Mouse (Mus musculus) T-cell, adult 2 months (primary cell): ENCODE results near the gene Msh4.
A peak's percentile ranks its signal among the peaks of the same experiment; 100 is the strongest.

Experiments used
- DNase-seq: peaks from one replicate; pipeline ENCODE4 v3.0.0; 2022; ENCODE audit warnings: low spot score

Msh4 gene

GRCm38 (mm10) chr3:153906136-153906871 lies at the start of gene Msh4:
Gene Msh4, minus strand, starts transcription at chr3:153906138.
- no peak for DNase-seq

- DNase-seq = no peak
These were observed 42.2 kb upstream of the Msh4 start for GRCm38 (mm10) chr3:153948176-153948575.

GRCm38 (mm10) chr3:153947271-153947670 lies 41.3 kb upstream of the Msh4 start:
- DNase-seq = no peak

- DNase-seq = peak; percentile 95
These were observed 38.5 kb upstream of the Msh4 start, which contains the start of gene Acadm for GRCm38 (mm10) chr3:153944335-153944990. Gene Acadm, minus strand, starts transcription at chr3:153944632.

GRCm38 (mm10) chr3:153943901-153944334 lies 38.0 kb upstream of the Msh4 start:
- DNase-seq = peak; percentile 43

- no peak for DNase-seq
These were observed 37.2 kb upstream of the Msh4 start for GRCm38 (mm10) chr3:153943003-153943640.

- DNase-seq = no peak
These were observed 35.7 kb upstream of the Msh4 start for GRCm38 (mm10) chr3:153941613-153942012.

- no peak for DNase-seq
These were observed 34.5 kb upstream of the Msh4 start for GRCm38 (mm10) chr3:153940486-153940885.

GRCm38 (mm10) chr3:153940021-153940420 lies 34.1 kb upstream of the Msh4 start:
- DNase-seq = no peak

- DNase-seq = no peak
These were observed 31.3 kb upstream of the Msh4 start for GRCm38 (mm10) chr3:153937116-153937810.

GRCm38 (mm10) chr3:153935878-153936277 lies 29.9 kb upstream of the Msh4 start:
- no peak for DNase-seq

GRCm38 (mm10) chr3:153932461-153932860 lies 26.5 kb upstream of the Msh4 start:
- DNase-seq = no peak

GRCm38 (mm10) chr3:153929526-153929925 lies 23.6 kb upstream of the Msh4 start:
- peak; percentile 11 for DNase-seq

- DNase-seq = no peak
These were observed 20.4 kb upstream of the Msh4 start for GRCm38 (mm10) chr3:153926333-153926732.

GRCm38 (mm10) chr3:153921147-153921910 lies 15.4 kb upstream of the Msh4 start:
- peak; percentile 44 for DNase-seq

GRCm38 (mm10) chr3:153917200-153917599 lies 11.3 kb upstream of the Msh4 start:
- DNase-seq = no peak

- no peak for DNase-seq
These were observed 7.7 kb upstream of the Msh4 start for GRCm38 (mm10) chr3:153913510-153914243.

- peak; percentile 93 for DNase-seq
These were observed 6.9 kb upstream of the Msh4 start, which contains the start of gene Rabggtb for GRCm38 (mm10) chr3:153912546-153913509. Gene Rabggtb, minus strand, starts transcription at chr3:153913009.

GRCm38 (mm10) chr3:153911882-153912440 lies 6.0 kb upstream of the Msh4 start:
- DNase-seq = no peak
